Mouse (Mus musculus): Measurements from ENCODE around the gene Ctla2a. TPM values are rescaled to one million over a fixed set of nuclear protein-coding genes. Genes with fewer than 3 reads are reported as not detected.
"Not testable (repeated sequence)": the region's sequence is repeated elsewhere in the genome, so short reads cannot be mapped to it uniquely, and the experiment has no call there.

Gene Ctla2a
- polyA plus RNA-seq, 1 experiment, result 6.0 TPM

GRCm38 (mm10) chr13:60897328-60897727, 39.1 kb downstream of the Ctla2a start, which contains the start of gene Ctla2b:
Ctla2b (minus strand) TSS chr13:60897447.
- H3K4me1 ChIP-seq (ENCODE audit: control insufficient read depth, insufficient read depth, low read length), result no peaks in the 10 kb centered on the region
- no peaks in the 10 kb centered on the region for H3K27me3 ChIP-seq (ENCODE audit: control insufficient read depth, insufficient read depth, low read length, poor library complexity, severe bottlenecking)
- no peak within 1 kb of the TSS for H3K27ac ChIP-seq (ENCODE audit: insufficient read depth, low read length)
- H3K36me3 ChIP-seq (ENCODE audit: control insufficient read depth, insufficient read depth, low read length, poor library complexity, severe bottlenecking), result no peaks in the 10 kb centered on the region
- TF ChIP-seq POLR2A (IDR thresholded peaks at IDR 0.05; ENCODE audit: insufficient read depth, low read length) (no peak), CTCF (IDR thresholded peaks at IDR 0.05; ENCODE audit: low read depth, low read length) (no peak), EP300 (IDR thresholded peaks at IDR 0.05; ENCODE audit: insufficient read depth, low read depth, low read length) (no peak)
- no peaks in the 10 kb centered on the region for H3K9me3 ChIP-seq (replicated peaks; ENCODE audit: control insufficient read depth, insufficient read depth, low read length, poor library complexity, severe bottlenecking)
- no peak within 1 kb of the TSS for H3K4me3 ChIP-seq (ENCODE audit: low read depth, low read length)
- no peak within 1 kb of the TSS for H3K9ac ChIP-seq (ENCODE audit: low read depth, poor library complexity, severe bottlenecking)

GRCm38 (mm10) chr13:60896794-60897193, 39.6 kb downstream of the Ctla2a start, which contains the start of gene Gm49392:
Gm49392 (minus strand) TSS chr13:60896894.
- not testable (repeated sequence) for H3K27ac ChIP-seq (ENCODE audit: insufficient read depth, low read length); H3K4me1 ChIP-seq (ENCODE audit: control insufficient read depth, insufficient read depth, low read length); H3K27me3 ChIP-seq (ENCODE audit: control insufficient read depth, insufficient read depth, low read length, poor library complexity, severe bottlenecking); H3K9me3 ChIP-seq (replicated peaks; ENCODE audit: control insufficient read depth, insufficient read depth, low read length, poor library complexity, severe bottlenecking); H3K4me3 ChIP-seq (ENCODE audit: low read depth, low read length); H3K9ac ChIP-seq (ENCODE audit: low read depth, poor library complexity, severe bottlenecking); H3K36me3 ChIP-seq (ENCODE audit: control insufficient read depth, insufficient read depth, low read length, poor library complexity, severe bottlenecking)

- Histone ChIP-seq H3K4me1 (ENCODE audit: control insufficient read depth, insufficient read depth, low read length) (no peaks in the 10 kb centered on the region), H3K9me3 (replicated peaks; ENCODE audit: control insufficient read depth, insufficient read depth, low read length, poor library complexity, severe bottlenecking) (no peaks in the 10 kb centered on the region), H3K4me3 (ENCODE audit: low read depth, low read length) (no peak overlapping the region), H3K27ac (ENCODE audit: insufficient read depth, low read length) (no peak overlapping the region), H3K9ac (ENCODE audit: low read depth, poor library complexity, severe bottlenecking) (no peak overlapping the region), H3K27me3 (ENCODE audit: control insufficient read depth, insufficient read depth, low read length, poor library complexity, severe bottlenecking) (no peaks in the 10 kb centered on the region), H3K36me3 (ENCODE audit: control insufficient read depth, insufficient read depth, low read length, poor library complexity, severe bottlenecking) (no peaks in the 10 kb centered on the region)
- TF ChIP-seq EP300 (IDR thresholded peaks at IDR 0.05; ENCODE audit: insufficient read depth, low read depth, low read length) (no peak), CTCF (IDR thresholded peaks at IDR 0.05; ENCODE audit: low read depth, low read length) (no peak), POLR2A (IDR thresholded peaks at IDR 0.05; ENCODE audit: insufficient read depth, low read length) (no peak)
Observed at GRCm38 (mm10) chr13:60895406-60896160, 40.8 kb downstream of the Ctla2a start.

- H3K27me3 ChIP-seq (ENCODE audit: control insufficient read depth, insufficient read depth, low read length, poor library complexity, severe bottlenecking), result no peaks in the 10 kb centered on the region
- H3K9me3 ChIP-seq (replicated peaks; ENCODE audit: control insufficient read depth, insufficient read depth, low read length, poor library complexity, severe bottlenecking), result no peaks in the 10 kb centered on the region
- TF ChIP-seq CTCF (IDR thresholded peaks at IDR 0.05; ENCODE audit: low read depth, low read length) (no peak), POLR2A (IDR thresholded peaks at IDR 0.05; ENCODE audit: insufficient read depth, low read length) (no peak), EP300 (IDR thresholded peaks at IDR 0.05; ENCODE audit: insufficient read depth, low read depth, low read length) (no peak)
- H3K4me3 ChIP-seq (ENCODE audit: low read depth, low read length), result no peak overlapping the region
- no peaks in the 10 kb centered on the region for H3K4me1 ChIP-seq (ENCODE audit: control insufficient read depth, insufficient read depth, low read length)
- H3K9ac ChIP-seq (ENCODE audit: low read depth, poor library complexity, severe bottlenecking), result no peak overlapping the region
- H3K27ac ChIP-seq (ENCODE audit: insufficient read depth, low read length), result no peak overlapping the region
- no peaks in the 10 kb centered on the region for H3K36me3 ChIP-seq (ENCODE audit: control insufficient read depth, insufficient read depth, low read length, poor library complexity, severe bottlenecking)
Observed at GRCm38 (mm10) chr13:60892301-60892700, 44.1 kb downstream of the Ctla2a start.

Other genes with a start within 250 kb of the Ctla2a start
- gene BC051665, start 150.3 kb downstream of the Ctla2a start, polyA plus RNA-seq (2011; ENCODE audit: insufficient read depth, insufficient read length, low read depth, missing spikeins), result not detected in 2 replicates
- gene Ctsll3, start 133.8 kb downstream of the Ctla2a start, polyA plus RNA-seq (2011; ENCODE audit: insufficient read depth, insufficient read length, low read depth, missing spikeins), result not detected in 2 replicates
- gene 4930486L24Rik, start 72.2 kb downstream of the Ctla2a start, polyA plus RNA-seq (2011; ENCODE audit: insufficient read depth, insufficient read length, low read depth, missing spikeins), result 0.67 and 1.1 TPM in 2 replicates
- not detected in 2 replicates for gene Gm49392, start 39.7 kb downstream of the Ctla2a start, polyA plus RNA-seq (2011; ENCODE audit: insufficient read depth, insufficient read length, low read depth, missing spikeins)
- gene Ctla2b, start 39.2 kb downstream of the Ctla2a start, polyA plus RNA-seq (2011; ENCODE audit: insufficient read depth, insufficient read length, low read depth, missing spikeins), result not detected in 2 replicates
- gene Tpbpb, start 31.7 kb downstream of the Ctla2a start, polyA plus RNA-seq (2011; ENCODE audit: insufficient read depth, insufficient read length, low read depth, missing spikeins), result 5.3 and 14.0 TPM in 2 replicates
- gene Gm49393, start 1.0 kb downstream of the Ctla2a start, polyA plus RNA-seq (2011; ENCODE audit: insufficient read depth, insufficient read length, low read depth, missing spikeins), result not detected in 2 replicates
- not detected in 2 replicates for gene Gm49391, start 54 bp downstream of the Ctla2a start, polyA plus RNA-seq (2011; ENCODE audit: insufficient read depth, insufficient read length, low read depth, missing spikeins)
- gene Tpbpa, start 5.4 kb upstream of the Ctla2a start, polyA plus RNA-seq (2011; ENCODE audit: insufficient read depth, insufficient read length, low read depth, missing spikeins), result 14.2 and 34.1 TPM in 2 replicates
- 3.8 and 5.8 TPM in 2 replicates for gene Ctsj, start 69.3 kb upstream of the Ctla2a start, polyA plus RNA-seq (2011; ENCODE audit: insufficient read depth, insufficient read length, low read depth, missing spikeins)
- 0.65 and 1.4 TPM in 2 replicates for gene Ctsq, start 104.0 kb upstream of the Ctla2a start, polyA plus RNA-seq (2011; ENCODE audit: insufficient read depth, insufficient read length, low read depth, missing spikeins)
- gene Ctsr, start 227.6 kb upstream of the Ctla2a start, polyA plus RNA-seq (2011; ENCODE audit: insufficient read depth, insufficient read length, low read depth, missing spikeins), result 0.70 TPM in 1 of 2 replicates, not detected in the other